Comparison of ENCODE assay signal across 8 mouse cellular contexts in genomic region chr15:25621351-25622199, GRCm38 (mm10). TPM values are rescaled to one million over a fixed set of nuclear protein-coding genes. Genes with fewer than 3 reads are reported as not detected.
A peak's percentile ranks its signal among the peaks of the same experiment; 100 is the strongest.
DNase-seq lines count a peak whose midpoint lies in the region; ATAC-seq and TF ChIP-seq lines count a peak whose summit lies in the region.

No protein-coding gene starts in this region.

- H3K9ac ChIP-seq in embryonic facial prominence, embryonic 14.5 days (ENCODE audit: low read depth, low read length): peak overlapping the region; percentile 46; the same call in 1 of the 2 replicates
- H3K9ac ChIP-seq in liver, embryonic 11.5 days (ENCODE audit: low read depth, low read length): peak overlapping the region; percentile 50
- H3K9ac ChIP-seq in neural tube, embryonic 12.5 days: no peak overlapping the region

- no peaks in the 10 kb centered on the region for H3K36me3 ChIP-seq in embryonic facial prominence, embryonic 14.5 days (ENCODE audit: control insufficient read depth, insufficient read depth, low read length)
- no peaks in the 10 kb centered on the region for H3K36me3 ChIP-seq in liver, embryonic 11.5 days (ENCODE audit: control insufficient read depth, insufficient read depth, low read length)
- no peaks in the 10 kb centered on the region for H3K36me3 ChIP-seq in neural tube, embryonic 12.5 days

- DNase-seq in left cerebral cortex, adult 2 months (ENCODE audit: extremely low spot score in 1 of 2, low spot score in 2 of 2): no peak
- DNase-seq in left cerebral cortex, postnatal 25 days (ENCODE audit: low spot score in 2 of 2): no peak
- DNase-seq in embryonic facial prominence, embryonic 14.5 days (ENCODE audit: low spot score): no peak
- DNase-seq in liver, embryonic 11.5 days (ENCODE audit: low spot score): no peak
- DNase-seq in adrenal gland, adult 8-10 months: no peak
- DNase-seq in retina, embryonic 14.5 days (ENCODE audit: low spot score): no peak
- no peak for DNase-seq in gastrocnemius, postnatal 36 days

- TF ChIP-seq CTCF in left cerebral cortex, adult 2 months (IDR thresholded peaks at IDR 0.05): no peak

- 5% methylated on average over 20 of the region's 20 CpGs for WGBS in embryonic facial prominence, embryonic 14.5 days
- WGBS in liver, embryonic 11.5 days: 7% methylated on average over 20 of the region's 20 CpGs
- WGBS in neural tube, embryonic 12.5 days: 5% methylated on average over 20 of the region's 20 CpGs

- peak overlapping the region; percentile 70 for H3K4me2 ChIP-seq in embryonic facial prominence, embryonic 14.5 days (ENCODE audit: low read depth, low read length)
- peak overlapping the region; percentile 97 for H3K4me2 ChIP-seq in liver, embryonic 11.5 days
- peak overlapping the region; percentile 94 for H3K4me2 ChIP-seq in neural tube, embryonic 12.5 days (replicated peaks)

- peaks cover 21% of the 10 kb centered on the region for H3K4me1 ChIP-seq in embryonic facial prominence, embryonic 14.5 days (ENCODE audit: control insufficient read depth, insufficient read depth, low read length)
- no peaks in the 10 kb centered on the region; the same call in 1 of the 2 replicates for H3K4me1 ChIP-seq in liver, embryonic 11.5 days (replicated peaks; ENCODE audit: control insufficient read depth, insufficient read depth, low read length)
- H3K4me1 ChIP-seq in neural tube, embryonic 12.5 days: peaks cover 19% of the 10 kb centered on the region

- no peaks in the 10 kb centered on the region for H3K9me3 ChIP-seq in embryonic facial prominence, embryonic 14.5 days (ENCODE audit: control insufficient read depth, low read length)
- no peaks in the 10 kb centered on the region for H3K9me3 ChIP-seq in liver, embryonic 11.5 days (ENCODE audit: control insufficient read depth, low read length)
- H3K9me3 ChIP-seq in neural tube, embryonic 12.5 days: no peaks in the 10 kb centered on the region

- ATAC-seq in embryonic facial prominence, embryonic 14.5 days (ENCODE audit: low read depth): no peak; the same call in 1 of the 2 replicates
- ATAC-seq in liver, embryonic 11.5 days (replicated peaks; ENCODE audit: low FRiP score): no peak
- peak; percentile 5; the same call in 1 of the 2 replicates for ATAC-seq in neural tube, embryonic 12.5 days (ENCODE audit: low FRiP score, low read depth)

- H3K27me3 ChIP-seq in embryonic facial prominence, embryonic 14.5 days (replicated peaks; ENCODE audit: control insufficient read depth, insufficient read depth, low read length): no peaks in the 10 kb centered on the region
- H3K27me3 ChIP-seq in liver, embryonic 11.5 days (replicated peaks; ENCODE audit: control insufficient read depth, insufficient read depth, low read length): no peaks in the 10 kb centered on the region
- peaks cover 5% of the 10 kb centered on the region; the same call in 1 of the 2 replicates for H3K27me3 ChIP-seq in neural tube, embryonic 12.5 days (replicated peaks)

- H3K4me3 ChIP-seq in left cerebral cortex, adult 2 months: peak overlapping the region; percentile 70
- peak overlapping the region; percentile 76 for H3K4me3 ChIP-seq in embryonic facial prominence, embryonic 14.5 days (ENCODE audit: low read depth, low read length)
- peak overlapping the region; percentile 78 for H3K4me3 ChIP-seq in liver, embryonic 11.5 days (ENCODE audit: low read depth, low read length)
- H3K4me3 ChIP-seq in neural tube, embryonic 12.5 days: peak overlapping the region; percentile 77

- intact Hi-C loops in left cerebral cortex, adult 2 months (cut with DNase I): loop anchor here (5.0 kb wide), 2 partner anchors 91 to 179 kb away; no protein-coding TSS in a partner anchor
- intact Hi-C loops in left cerebral cortex, postnatal 25 days (cut with DNase I): loop anchor here (2.0 kb wide), 1 partner anchor 181 kb away; no protein-coding TSS in a partner anchor
- intact Hi-C loops in gastrocnemius, postnatal 36 days (cut with DNase I): loop anchor here (5.0 kb wide), 1 partner anchor 179 kb away; no protein-coding TSS in a partner anchor

- no peak overlapping the region for H3K27ac ChIP-seq in left cerebral cortex, adult 2 months
- H3K27ac ChIP-seq in embryonic facial prominence, embryonic 14.5 days (replicated peaks; ENCODE audit: low read depth, low read length): peak overlapping the region; percentile 35; the same call in 1 of the 2 replicates
- no peak overlapping the region for H3K27ac ChIP-seq in liver, embryonic 11.5 days (ENCODE audit: low read depth, low read length)
- no peak overlapping the region for H3K27ac ChIP-seq in neural tube, embryonic 12.5 days

RNA-seq across cellular contexts. Expression of gene Myo10, which starts 0.8 kb away (rescaled TPM):
- 10 to 100 TPM; 42.1 to 46.9 TPM for total RNA-seq in left cerebral cortex, adult 2 months (2021)
- 10 to 100 TPM; 39.3 to 39.6 TPM for total RNA-seq in left cerebral cortex, postnatal 25 days (2021)
- 35.0 and 41.8 TPM in 2 replicates for polyA plus RNA-seq in embryonic facial prominence, embryonic 14.5 days (2014; fragmentation: Nextera tagmentation; extraction: Ambion mirVana)
- polyA plus RNA-seq in liver, embryonic 11.5 days (2014; fragmentation: Nextera tagmentation; extraction: Ambion mirVana): 14.4 and 16.3 TPM in 2 replicates
- polyA plus RNA-seq in neural tube, embryonic 12.5 days (2016; fragmentation: Nextera tagmentation; extraction: Ambion mirVana): 35.0 and 42.8 TPM in 2 replicates
- total RNA-seq in adrenal gland, adult 8-10 months (2022): 10 to 100 TPM; 59.0 to 68.5 (median 62.0) TPM
- total RNA-seq in gastrocnemius, postnatal 36 days (2021): 10 to 100 TPM; 42.1 to 52.4 TPM
